Mouse (Mus musculus) liver, postnatal 0 days (tissue): Measurements from ENCODE around the gene Tjp1. TPM values are rescaled to one million over a fixed set of nuclear protein-coding genes. Genes with fewer than 3 reads are reported as not detected.

Experiments used
- ATAC-seq: fragments of 200-750 bp; cut with Nextera tagmentation; 2 replicates; pipeline ENCODE4 v1.8.0; 2017; ENCODE audit warnings: mild to moderate bottlenecking, moderate library complexity
- DNase-seq: peaks from one replicate; pipeline ENCODE4 v3.0.0-alpha.2; 2016
- H3K27ac ChIP-seq: fragments of 300-500 bp; sonication (generic); 2 replicates; pipeline ENCODE4 v1.5.1; 2014; ENCODE audit warnings: antibody characterized with exemption, moderate library complexity, mild to moderate bottlenecking, low read depth
- H3K27me3 ChIP-seq: fragments of 300-500 bp; sonication (generic); 2 replicates; pipeline ENCODE4 v1.6.1; 2014; ENCODE audit warnings: low read length, control low read depth, mixed read lengths; ENCODE audit not compliant: insufficient read depth
- H3K36me3 ChIP-seq: fragments of 300-500 bp; sonication (generic); replicated peaks from 2 replicates; pipeline ENCODE4 v1.6.1; 2014; ENCODE audit warnings: mild to moderate bottlenecking, control low read depth, low read length, moderate library complexity, mixed read lengths; ENCODE audit not compliant: insufficient read depth
- H3K4me1 ChIP-seq: fragments of 300-500 bp; sonication (generic); 2 replicates; pipeline ENCODE4 v1.6.1; 2014; ENCODE audit warnings: antibody characterized with exemption, mild to moderate bottlenecking, control low read depth; ENCODE audit not compliant: insufficient read depth
- H3K4me2 ChIP-seq: fragments of 300-500 bp; sonication (generic); 2 replicates; pipeline ENCODE4 v1.6.1; 2014; ENCODE audit warnings: low read depth, mild to moderate bottlenecking, low read length, moderate library complexity, mixed read lengths
- H3K4me3 ChIP-seq: fragments of 300-500 bp; sonication (generic); 2 replicates; pipeline ENCODE4 v1.5.1; 2014; ENCODE audit warnings: low read depth, low read length
- H3K9ac ChIP-seq: fragments of 300-500 bp; sonication (generic); replicated peaks from 2 replicates; pipeline ENCODE4 v1.6.1; 2014; ENCODE audit warnings: mild to moderate bottlenecking, moderate library complexity
- H3K9me3 ChIP-seq: fragments of 300-500 bp; sonication (generic); 2 replicates; pipeline ENCODE4 v1.6.1; 2016; ENCODE audit warnings: mild to moderate bottlenecking, control low read depth, low read length, mixed read lengths
- CTCF ChIP-seq: sonication (generic); IDR thresholded peaks from 2 replicates; pipeline ENCODE4 v1.5.1; 2016; ENCODE audit warnings: antibody characterized with exemption, low read depth
- EP300 ChIP-seq: IDR thresholded peaks from 2 replicates; pipeline ENCODE4 v1.6.1; 2016; ENCODE audit warnings: antibody characterized with exemption, low read depth, mild to moderate bottlenecking
- WGBS: fragments of 180-500 bp; shearing (Covaris S2); extraction: QIAGEN DNeasy Blood & Tissue Kit; methylation state at CpG from one replicate; pipeline ENCODE4 v1.1.7; 2014; ENCODE audit not compliant: insufficient replicate concordance; 5-methylcytosine and 5-hydroxymethylcytosine counted together
- polyA plus RNA-seq: library from polyadenylated mRNA; unstranded; fragments of >200 nt; fragmentation: Nextera tagmentation; extraction: Ambion mirVana; gene quantifications from 2 replicates; pipeline ENCODE4 v1.2.1, GENCODE M21; 2015

Tjp1 gene
- polyA plus RNA-seq, 1 experiment from 2014 or later: 3.8 TPM

DNA sequence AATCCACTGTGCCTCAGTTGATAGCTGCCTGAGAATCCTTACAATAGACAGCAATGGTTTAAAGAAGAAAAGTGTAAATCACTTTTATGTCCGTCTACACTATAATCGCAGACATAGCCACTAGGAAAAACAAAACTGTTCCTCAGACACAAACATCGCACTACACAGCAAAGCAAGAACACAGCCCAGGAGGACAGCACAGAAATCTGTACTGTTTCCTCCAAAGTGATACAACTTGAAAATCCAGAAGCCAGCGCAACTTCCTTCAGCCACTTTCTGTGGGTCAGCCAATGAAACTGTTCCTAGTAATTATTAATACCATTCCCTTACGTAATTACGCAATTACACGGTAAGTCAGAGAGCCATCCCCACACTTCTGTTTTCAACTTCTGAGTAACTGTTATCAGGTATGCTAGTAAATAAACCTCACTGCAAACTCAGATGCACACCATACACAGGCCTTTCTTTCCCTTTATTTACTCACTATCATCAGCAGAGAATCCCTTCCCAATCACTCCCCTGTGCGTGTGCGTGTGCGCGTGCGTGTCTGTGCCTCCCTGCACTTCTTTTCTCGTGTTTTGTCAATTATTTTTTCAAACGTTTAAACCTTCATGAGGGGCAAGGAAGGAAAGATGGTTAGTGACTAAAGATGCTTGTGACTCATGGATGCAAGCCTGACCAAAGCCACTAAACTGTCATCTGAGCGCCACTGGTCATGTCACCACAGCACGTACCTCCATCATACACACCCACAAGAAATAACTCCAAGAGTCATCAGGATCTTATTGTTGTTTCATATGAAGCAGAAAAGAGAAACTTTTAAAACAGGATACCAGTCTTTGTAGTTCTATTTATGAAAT, 160.0 kb downstream of the Tjp1 start:
- no peak overlapping the region for H3K9ac ChIP-seq

DNA sequence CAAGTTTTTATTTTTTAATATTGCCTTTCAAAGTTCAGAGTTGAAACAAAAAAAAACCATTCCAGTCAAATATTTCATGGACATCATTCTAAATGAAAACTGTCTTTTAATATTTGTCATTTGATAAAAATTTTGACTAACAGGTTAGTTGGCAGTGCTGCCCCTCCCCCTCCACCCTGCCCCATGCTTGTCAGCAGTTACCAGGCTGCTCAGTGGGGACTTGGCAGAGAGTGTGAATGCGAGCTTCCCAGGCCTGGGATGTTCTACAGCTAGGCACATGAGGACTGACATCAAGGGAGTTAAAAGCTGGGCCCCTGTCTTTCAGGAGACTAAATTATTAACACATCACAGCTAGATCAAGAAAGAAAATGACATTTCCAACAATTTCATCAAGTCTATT, 161.4 kb downstream of the Tjp1 start:
- no peaks in the 10 kb centered on the region for H3K9me3 ChIP-seq
- ATAC-seq (no peak), DNase-seq (peak; percentile 46)
- H3K4me1 ChIP-seq: peaks cover 4% of the 10 kb centered on the region; the same call in 1 of the 2 replicates
- H3K4me2 ChIP-seq: no peak overlapping the region
- TF ChIP-seq CTCF (no peak), EP300 (no peak)
- peaks cover 19% of the 10 kb centered on the region for H3K27me3 ChIP-seq
- 10% methylated on average over 1 of the region's 1 CpGs for WGBS
- H3K4me3 ChIP-seq: no peak overlapping the region
- H3K9ac ChIP-seq: no peak overlapping the region
- H3K36me3 ChIP-seq: no peaks in the 10 kb centered on the region
- H3K27ac ChIP-seq: no peak overlapping the region

More for the DNA sequence above, 160.0 kb downstream of the Tjp1 start:
- no peak overlapping the region for H3K27ac ChIP-seq
- H3K27me3 ChIP-seq: peaks cover 22% of the 10 kb centered on the region
- TF ChIP-seq CTCF (no peak), EP300 (no peak)
- H3K4me2 ChIP-seq: peak overlapping the region; percentile 37
- no peaks in the 10 kb centered on the region for H3K36me3 ChIP-seq
- H3K9me3 ChIP-seq: no peaks in the 10 kb centered on the region
- H3K4me1 ChIP-seq: peaks cover 10% of the 10 kb centered on the region; the same call in 1 of the 2 replicates
- WGBS: 51% methylated on average over 16 of the region's 16 CpGs
- H3K4me3 ChIP-seq: no peak overlapping the region
- DNase-seq (no peak), ATAC-seq (no peak)

- peaks cover 4% of the 10 kb centered on the region; the same call in 1 of the 2 replicates for H3K4me1 ChIP-seq
- no peak overlapping the region for H3K9ac ChIP-seq
- H3K27me3 ChIP-seq: peaks cover 14% of the 10 kb centered on the region; the same call in 1 of the 2 replicates
- WGBS: 69% methylated on average over 4 of the region's 4 CpGs
- H3K27ac ChIP-seq: no peak overlapping the region
- ATAC-seq (no peak), DNase-seq (no peak)
- H3K36me3 ChIP-seq: no peaks in the 10 kb centered on the region
- no peak overlapping the region for H3K4me2 ChIP-seq
- no peak overlapping the region for H3K4me3 ChIP-seq
- no peaks in the 10 kb centered on the region for H3K9me3 ChIP-seq
- TF ChIP-seq CTCF: no peak
Measured at GRCm38 (mm10) chr7:65365560-65365959, 162.0 kb downstream of the Tjp1 start.

DNA sequence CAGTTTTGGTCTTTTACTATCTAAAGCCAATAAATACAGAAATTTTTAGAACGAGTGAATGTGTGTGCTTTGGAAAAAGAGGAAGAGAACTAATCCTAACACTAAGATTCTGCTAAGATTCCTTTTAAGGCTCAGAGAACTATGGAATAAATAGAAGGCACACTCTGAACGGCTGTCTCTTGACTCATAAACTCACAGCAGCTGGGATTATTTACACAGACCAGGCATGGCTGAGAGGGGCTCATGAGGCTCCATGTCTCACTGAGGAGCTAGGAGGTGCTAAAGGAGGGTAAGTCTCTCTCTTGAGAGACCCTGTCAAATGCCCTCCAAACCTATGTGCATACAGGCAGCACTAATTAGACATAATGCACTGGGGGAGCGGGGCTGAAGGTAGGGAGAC, 167.3 kb downstream of the Tjp1 start:
- DNase-seq: no peak
- 37% methylated on average over 3 of the region's 3 CpGs for WGBS
- ATAC-seq: no peak

GRCm38 (mm10) chr7:65359774-65360173, 167.8 kb downstream of the Tjp1 start:
- H3K9ac ChIP-seq: no peak overlapping the region
- no peak overlapping the region for H3K4me3 ChIP-seq
- H3K27me3 ChIP-seq: no peaks in the 10 kb centered on the region
- H3K9me3 ChIP-seq: no peaks in the 10 kb centered on the region
- peaks cover 11% of the 10 kb centered on the region; the same call in 1 of the 2 replicates for H3K4me1 ChIP-seq
- TF ChIP-seq EP300 (no peak), CTCF (no peak)
- DNase-seq (no peak), ATAC-seq (no peak)
- WGBS: 65% methylated on average over 8 of the region's 8 CpGs
- H3K4me2 ChIP-seq: no peak overlapping the region
- no peaks in the 10 kb centered on the region for H3K36me3 ChIP-seq
- no peak overlapping the region for H3K27ac ChIP-seq

More for the DNA sequence above, 167.3 kb downstream of the Tjp1 start:
- H3K27me3 ChIP-seq: no peaks in the 10 kb centered on the region
- H3K9ac ChIP-seq: no peak overlapping the region
- no peaks in the 10 kb centered on the region for H3K36me3 ChIP-seq
- TF ChIP-seq CTCF (no peak), EP300 (no peak)
- H3K4me3 ChIP-seq: no peak overlapping the region
- H3K9me3 ChIP-seq: no peaks in the 10 kb centered on the region
- peaks cover 11% of the 10 kb centered on the region; the same call in 1 of the 2 replicates for H3K4me1 ChIP-seq
- H3K4me2 ChIP-seq: no peak overlapping the region
- H3K27ac ChIP-seq: no peak overlapping the region

DNA sequence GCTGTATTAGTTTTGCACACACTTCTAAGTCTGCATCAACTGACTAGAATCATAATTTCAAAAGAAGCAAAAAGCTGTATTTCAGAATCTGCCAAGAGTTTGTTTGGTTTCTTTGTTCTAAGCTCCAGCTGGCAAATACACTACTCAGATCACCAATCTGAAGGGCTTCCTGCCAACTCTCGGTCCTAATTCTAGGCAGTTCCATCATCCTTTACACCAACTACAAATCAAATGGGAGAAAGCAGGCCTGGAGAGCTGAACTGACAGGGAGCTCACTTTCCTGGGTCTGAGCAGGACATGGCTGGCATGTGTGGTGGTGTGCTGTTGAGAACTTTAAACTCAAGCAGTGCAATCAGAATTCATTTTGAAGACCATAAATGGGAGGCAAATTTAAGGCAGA, 170.0 kb downstream of the Tjp1 start:
- Histone ChIP-seq H3K4me2 (no peak overlapping the region), H3K36me3 (no peaks in the 10 kb centered on the region), H3K27me3 (no peaks in the 10 kb centered on the region), H3K27ac (peak overlapping the region; percentile 8; the same call in 1 of the 2 replicates), H3K4me3 (no peak overlapping the region), H3K4me1 (peaks cover 11% of the 10 kb centered on the region; the same call in 1 of the 2 replicates), H3K9me3 (no peaks in the 10 kb centered on the region), H3K9ac (no peak overlapping the region)
- ATAC-seq (no peak), DNase-seq (no peak)
- 50% methylated on average over 1 of the region's 1 CpGs for WGBS
- TF ChIP-seq CTCF (no peak), EP300 (no peak)
